Mouse (Mus musculus): ENCODE data around the gene Fcrl5. TPM values are rescaled to one million over a fixed set of nuclear protein-coding genes. Genes with fewer than 3 reads are reported as not detected.
"Not testable (repeated sequence)": the region's sequence is repeated elsewhere in the genome, so short reads cannot be mapped to it uniquely, and the experiment has no call there.

The Fcrl5 gene
- not detected in 2 replicates for total RNA-seq (2014; fragmentation: Nextera tagmentation)
- 0.21 TPM in 1 of 2 replicates, not detected in the other for total RNA-seq (2017)

- ATAC-seq (replicated peaks; ENCODE audit: poor library complexity, severe bottlenecking): peak; percentile 65
Observed at GRCm38 (mm10) chr3:87435479-87435878, at the start of gene Fcrl5. Gene Fcrl5 (plus strand): TSS chr3:87435773.

DNA sequence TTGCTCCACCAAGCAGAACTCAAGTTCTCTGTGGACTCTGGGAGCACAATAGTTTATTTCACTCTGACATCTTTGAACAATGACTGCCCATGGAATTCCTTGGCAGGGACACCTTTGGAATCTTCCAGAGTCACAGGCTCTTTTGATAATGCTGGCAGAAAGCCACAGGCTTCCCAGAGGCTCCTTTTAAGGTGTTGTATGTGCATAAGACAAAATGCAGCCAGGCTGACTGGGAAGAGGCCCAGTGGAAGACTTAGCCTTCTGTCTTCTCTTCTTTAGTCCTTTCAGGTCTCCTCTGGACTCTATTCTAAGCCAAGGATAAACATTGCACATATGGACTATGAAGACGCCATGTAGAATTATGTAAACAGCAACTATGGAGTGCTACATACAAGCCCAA lies 44.6 kb upstream of the Fcrl5 start:
- ATAC-seq (replicated peaks; ENCODE audit: poor library complexity, severe bottlenecking): no peak

DNA sequence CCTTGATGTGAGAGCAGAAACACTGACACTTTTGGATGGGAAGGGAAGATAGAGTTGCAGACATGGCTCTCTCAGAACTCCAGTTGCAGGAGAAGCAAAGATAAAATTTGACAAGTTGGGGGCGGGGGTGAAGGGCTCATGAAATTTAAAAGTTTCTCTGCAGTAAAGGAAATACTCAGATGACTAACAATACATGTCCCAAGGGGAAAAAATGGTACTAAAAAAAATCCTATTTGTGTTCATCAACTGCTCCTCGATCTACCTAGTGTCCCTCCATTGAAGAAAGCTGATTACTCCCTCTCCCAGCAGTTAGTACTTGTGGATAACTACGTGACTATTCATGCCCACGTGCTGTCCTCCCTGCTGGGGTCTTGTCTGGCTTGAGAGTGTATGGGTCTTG lies 36.8 kb upstream of the Fcrl5 start:
- ATAC-seq (replicated peaks; ENCODE audit: poor library complexity, severe bottlenecking): no peak

DNA sequence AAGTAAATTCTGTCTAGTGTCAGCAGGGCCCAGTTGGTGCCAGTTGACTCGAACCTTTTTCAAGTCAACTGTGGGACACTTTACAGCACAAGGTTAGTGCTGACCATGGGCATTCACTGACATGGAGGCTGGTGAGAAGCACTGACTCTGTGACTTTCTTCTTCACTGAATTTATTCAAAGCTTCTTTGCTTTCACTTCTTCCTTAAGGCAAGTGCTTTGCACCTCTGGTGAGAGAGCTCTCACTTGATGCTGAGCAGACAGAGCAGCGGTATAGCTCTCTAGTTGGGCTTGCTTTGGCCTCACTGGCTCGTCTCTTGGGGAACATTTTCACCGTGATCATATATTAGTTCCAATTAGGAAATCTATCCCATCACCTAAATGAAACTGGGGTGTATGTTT lies 35.7 kb upstream of the Fcrl5 start:
- no peak for ATAC-seq (replicated peaks; ENCODE audit: poor library complexity, severe bottlenecking)

DNA sequence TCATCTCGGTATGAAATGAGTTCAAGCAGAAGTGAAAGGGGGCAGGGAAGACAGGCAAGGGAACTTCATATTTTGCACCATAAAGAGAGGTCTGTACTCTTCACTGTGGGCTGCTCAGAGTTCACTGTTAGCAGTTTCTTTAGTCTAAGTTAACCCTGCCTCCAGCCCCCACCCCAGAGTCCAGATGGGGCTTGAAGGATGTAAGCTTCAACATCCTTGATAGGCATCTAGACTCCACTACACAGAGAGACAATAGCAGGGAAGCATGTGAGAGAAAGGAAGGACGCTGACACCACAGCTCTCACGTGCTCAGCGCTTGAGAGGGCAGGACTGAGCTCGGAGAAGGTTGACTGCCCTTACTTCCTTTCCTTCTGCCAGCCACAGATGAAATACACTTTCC lies 34.3 kb upstream of the Fcrl5 start:
- ATAC-seq (replicated peaks; ENCODE audit: poor library complexity, severe bottlenecking): peak; percentile 97

DNA sequence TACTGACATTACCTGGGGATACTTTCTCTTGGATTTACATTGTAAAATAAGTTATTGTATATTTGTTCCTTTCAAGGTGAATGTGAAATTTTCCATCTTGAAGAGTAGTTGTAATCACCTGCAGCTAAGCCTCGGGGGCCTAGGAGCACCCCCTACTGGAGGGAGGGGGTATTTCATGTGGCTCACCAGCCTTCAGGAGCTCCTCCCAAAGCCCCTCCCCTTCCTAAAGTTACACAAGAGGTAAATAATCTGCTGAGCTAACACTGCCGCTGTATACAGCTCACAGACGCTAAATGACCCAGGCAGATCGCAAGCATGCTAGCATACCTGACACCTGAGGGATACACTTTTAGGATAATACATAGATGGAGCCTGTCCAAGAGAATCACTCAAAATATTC lies 27.4 kb upstream of the Fcrl5 start:
- ATAC-seq (replicated peaks; ENCODE audit: poor library complexity, severe bottlenecking): peak; percentile 97

DNA sequence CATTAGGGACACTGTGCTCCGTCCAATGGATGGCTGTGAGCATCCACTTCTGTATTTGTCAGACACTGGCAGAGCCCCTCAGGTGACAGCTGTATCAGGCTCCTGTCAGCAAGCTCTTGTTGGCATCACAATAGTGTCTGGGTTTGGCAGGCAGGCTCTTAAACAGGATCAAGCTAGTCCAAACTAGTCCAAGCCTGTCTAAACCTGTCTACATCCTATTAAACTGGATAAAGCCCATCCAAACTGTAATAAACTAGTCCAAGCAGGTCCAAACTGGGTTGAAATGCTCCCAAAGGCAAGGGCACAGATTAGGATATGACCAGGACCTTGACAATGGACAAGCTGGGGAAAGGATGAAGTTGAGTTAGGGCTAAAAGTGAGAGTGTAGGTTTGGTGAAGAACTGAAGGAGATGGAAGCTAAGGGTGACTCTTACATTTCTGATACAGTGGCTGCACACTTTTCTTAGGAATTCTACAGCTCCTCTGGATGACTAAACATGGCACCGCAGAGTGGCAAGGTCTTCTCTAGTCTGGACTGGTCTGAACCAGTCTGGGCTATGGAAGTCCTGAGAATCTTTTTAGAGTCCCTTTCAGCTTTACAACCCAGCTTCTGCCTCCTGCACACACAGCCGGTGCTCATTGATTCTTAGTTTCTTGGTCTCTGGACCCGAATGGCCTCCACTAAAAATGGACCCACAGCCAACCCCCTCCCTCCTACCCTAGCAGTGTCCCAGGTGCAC lies 26.2 kb upstream of the Fcrl5 start:
- no peak for ATAC-seq (replicated peaks; ENCODE audit: poor library complexity, severe bottlenecking)

GRCm38 (mm10) chr3:87410605-87411004 lies 25.0 kb upstream of the Fcrl5 start:
- ATAC-seq (replicated peaks; ENCODE audit: poor library complexity, severe bottlenecking): no peak

- peak; percentile 68 for ATAC-seq (replicated peaks; ENCODE audit: poor library complexity, severe bottlenecking)
Observed at GRCm38 (mm10) chr3:87411150-87411549, 24.4 kb upstream of the Fcrl5 start.

- no peak for ATAC-seq (replicated peaks; ENCODE audit: poor library complexity, severe bottlenecking)
Observed at GRCm38 (mm10) chr3:87420645-87421044, 14.9 kb upstream of the Fcrl5 start.

DNA sequence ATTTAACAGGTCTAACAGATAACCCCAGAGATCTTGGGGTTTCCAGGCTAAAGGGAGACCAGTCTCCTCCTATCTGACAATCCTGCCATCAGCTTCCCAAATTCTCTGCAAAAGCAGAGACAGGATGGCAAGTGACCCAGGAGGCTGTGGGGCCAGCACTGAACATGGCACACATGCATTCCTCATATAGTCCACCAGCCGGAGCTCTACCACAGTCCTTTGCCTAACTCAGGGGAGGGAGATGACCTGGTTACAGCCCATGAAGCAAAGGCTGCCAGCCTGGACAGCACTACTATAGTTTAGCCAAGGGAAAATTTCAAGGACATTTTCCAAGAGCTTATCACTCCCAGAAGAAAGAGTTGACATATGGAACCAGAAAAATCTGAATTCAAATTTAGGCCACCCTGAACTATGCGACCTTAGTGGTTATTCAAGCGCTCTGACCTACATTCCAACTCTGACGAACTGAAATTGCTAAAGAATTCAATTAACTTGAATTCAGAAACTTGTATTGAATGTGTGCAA lies 13.1 kb upstream of the Fcrl5 start:
- ATAC-seq (replicated peaks; ENCODE audit: poor library complexity, severe bottlenecking): 0 out of 2 replicates have a peak, but pooled peaks have one; percentile 35

- no peak for ATAC-seq (replicated peaks; ENCODE audit: poor library complexity, severe bottlenecking)
Observed at GRCm38 (mm10) chr3:87440586-87440985, 5.0 kb downstream of the Fcrl5 start.

GRCm38 (mm10) chr3:87443968-87444367 lies 8.4 kb downstream of the Fcrl5 start:
- no peak for ATAC-seq (replicated peaks; ENCODE audit: poor library complexity, severe bottlenecking)

GRCm38 (mm10) chr3:87465454-87465853 lies 29.9 kb downstream of the Fcrl5 start:
- ATAC-seq (replicated peaks; ENCODE audit: poor library complexity, severe bottlenecking): peak; percentile 48

DNA sequence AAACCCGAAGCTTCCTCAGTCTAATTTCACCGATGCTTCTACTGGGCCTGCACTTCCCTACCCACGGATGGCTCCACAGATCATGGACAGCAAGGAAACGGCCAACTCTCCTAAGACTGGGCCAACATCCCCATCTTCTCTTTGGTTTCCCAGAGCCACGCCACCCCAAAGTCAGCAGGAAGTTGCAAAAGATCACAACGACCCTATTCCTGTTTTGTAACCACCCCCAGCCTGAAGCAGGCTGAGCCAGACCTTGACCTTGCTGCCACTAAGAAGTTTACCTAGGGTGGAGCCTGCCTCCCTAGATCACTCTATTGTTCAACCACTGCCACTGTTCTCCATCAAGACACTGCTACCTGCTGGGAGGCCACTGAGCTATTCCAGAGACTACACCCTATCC lies 31.4 kb downstream of the Fcrl5 start:
- peak; percentile 99 for ATAC-seq (replicated peaks; ENCODE audit: poor library complexity, severe bottlenecking)

DNA sequence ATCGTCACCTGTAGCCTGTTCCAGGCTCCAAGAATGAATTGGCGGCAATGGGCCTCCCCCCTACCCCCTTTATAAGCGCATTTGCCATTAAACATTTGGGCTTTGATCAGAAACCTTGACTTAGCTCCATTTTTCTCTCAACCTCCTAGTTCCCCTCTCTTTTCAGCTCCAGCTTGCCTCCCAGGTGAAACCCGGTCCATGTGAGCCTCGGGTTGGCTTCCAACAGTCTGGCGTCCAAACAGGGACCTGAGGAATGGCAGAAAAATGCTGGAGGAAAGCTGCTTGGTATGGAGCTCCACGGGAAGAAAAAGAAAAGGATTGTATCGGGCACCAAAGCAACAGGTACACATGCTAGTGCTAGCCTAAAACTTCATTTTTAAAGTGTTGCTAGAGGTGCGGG lies 31.8 kb downstream of the Fcrl5 start:
- ATAC-seq (replicated peaks; ENCODE audit: poor library complexity, severe bottlenecking): no peak

GRCm38 (mm10) chr3:87477948-87478347 lies 42.4 kb downstream of the Fcrl5 start:
- ATAC-seq (replicated peaks; ENCODE audit: poor library complexity, severe bottlenecking): not testable (repeated sequence)

GRCm38 (mm10) chr3:87478596-87478995 lies 43.0 kb downstream of the Fcrl5 start:
- not testable (repeated sequence) for ATAC-seq (replicated peaks; ENCODE audit: poor library complexity, severe bottlenecking)

DNA sequence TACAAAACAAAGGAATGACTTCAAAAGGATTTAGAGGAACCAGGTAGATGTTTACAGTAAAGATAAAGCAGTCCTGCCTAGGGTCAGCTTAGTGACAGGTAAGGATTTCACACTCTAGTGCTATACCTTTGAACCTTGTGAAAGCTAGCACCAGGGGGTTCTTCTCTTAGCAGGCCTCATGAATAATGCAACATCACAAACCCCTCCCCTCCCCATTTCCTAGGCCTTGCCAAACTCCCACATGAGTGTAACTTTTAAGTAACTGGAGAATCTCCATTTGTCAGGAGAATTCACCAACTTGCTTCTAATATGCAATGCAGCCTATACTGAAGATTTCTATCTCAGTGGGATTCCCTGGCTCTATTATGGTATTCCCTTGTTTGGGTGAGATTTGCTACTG lies 43.7 kb downstream of the Fcrl5 start:
- not testable (repeated sequence) for ATAC-seq (replicated peaks; ENCODE audit: poor library complexity, severe bottlenecking)

DNA sequence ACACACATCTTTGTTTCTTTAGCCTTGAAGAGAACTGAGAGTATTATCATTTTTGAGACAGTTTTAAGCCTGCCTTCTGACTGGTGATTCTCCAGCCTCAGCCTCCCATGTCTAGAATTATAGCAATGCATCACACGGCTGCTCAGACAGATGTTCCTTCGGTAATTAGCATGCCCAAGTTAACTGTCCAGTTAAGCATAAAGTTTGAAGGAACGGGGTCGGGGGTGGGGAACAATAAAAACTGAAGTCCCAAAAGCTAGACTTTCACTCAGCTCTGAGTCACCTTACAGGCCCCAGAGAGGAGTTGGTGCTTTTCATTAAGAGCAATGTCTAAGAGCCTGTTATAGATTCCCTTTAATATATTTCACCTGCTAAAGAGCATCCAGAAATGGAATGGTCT lies 51.8 kb downstream of the Fcrl5 start:
- no peak for ATAC-seq (replicated peaks; ENCODE audit: poor library complexity, severe bottlenecking)

- ATAC-seq (replicated peaks; ENCODE audit: poor library complexity, severe bottlenecking): peak; percentile 99
Observed at GRCm38 (mm10) chr3:87487911-87488310, 52.3 kb downstream of the Fcrl5 start.

DNA sequence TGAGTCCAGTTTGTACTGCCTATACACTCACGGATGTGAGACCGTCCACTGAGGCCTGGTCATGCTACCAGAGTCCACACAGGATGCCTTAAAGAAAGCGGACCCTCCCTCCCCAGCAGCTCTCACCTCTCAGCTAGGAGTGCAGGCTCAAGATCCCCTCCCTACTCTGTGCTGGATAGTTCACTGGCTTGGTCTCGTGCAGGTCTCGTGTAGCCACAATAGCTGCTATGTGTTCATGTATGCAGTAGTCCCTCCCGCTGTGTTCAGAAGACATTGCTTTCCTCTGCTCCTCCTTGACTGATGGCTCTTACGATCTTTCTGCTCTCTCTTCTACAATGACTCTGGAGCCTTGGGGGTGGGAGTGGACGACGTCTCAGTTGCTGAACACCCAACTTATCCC lies 62.7 kb downstream of the Fcrl5 start:
- no peak for ATAC-seq (replicated peaks; ENCODE audit: poor library complexity, severe bottlenecking)
